Mouse (Mus musculus): ENCODE results near the gene Col4a3. TPM values are rescaled to one million over a fixed set of nuclear protein-coding genes. Genes with fewer than 3 reads are reported as not detected.

Gene Col4a3
- polyA plus RNA-seq, 1 experiment from 2014 or later: 0.22 TPM

- Histone ChIP-seq H3K9ac (ENCODE audit: low read depth, low read length) (no peak overlapping the region), H3K27ac (ENCODE audit: low read depth, low read length) (no peak overlapping the region), H3K36me3 (ENCODE audit: control insufficient read depth, insufficient read depth, low read length) (no peaks in the 10 kb centered on the region), H3K4me1 (replicated peaks; ENCODE audit: control insufficient read depth, insufficient read depth, low read length) (no peaks in the 10 kb centered on the region), H3K4me3 (ENCODE audit: low read depth, low read length) (no peak overlapping the region), H3K4me2 (no peak overlapping the region), H3K27me3 (replicated peaks; ENCODE audit: control insufficient read depth, insufficient read depth, low read length) (no peaks in the 10 kb centered on the region), H3K9me3 (ENCODE audit: control insufficient read depth, low read length) (no peaks in the 10 kb centered on the region)
- ATAC-seq (replicated peaks; ENCODE audit: low FRiP score) (no peak), DNase-seq (ENCODE audit: low spot score) (no peak)
- 61% methylated on average over 4 of the region's 4 CpGs for WGBS
These were observed 26.5 kb upstream of the Col4a3 start for GRCm38 (mm10) chr1:82560223-82560622.

- H3K9ac ChIP-seq (ENCODE audit: low read depth, low read length): no peak overlapping the region
- no peaks in the 10 kb centered on the region for H3K27me3 ChIP-seq (replicated peaks; ENCODE audit: control insufficient read depth, insufficient read depth, low read length)
- no peaks in the 10 kb centered on the region for H3K36me3 ChIP-seq (ENCODE audit: control insufficient read depth, insufficient read depth, low read length)
- no peak overlapping the region for H3K4me2 ChIP-seq
- ATAC-seq (replicated peaks; ENCODE audit: low FRiP score): no peak
- no peak overlapping the region for H3K27ac ChIP-seq (ENCODE audit: low read depth, low read length)
- no peaks in the 10 kb centered on the region for H3K4me1 ChIP-seq (replicated peaks; ENCODE audit: control insufficient read depth, insufficient read depth, low read length)
- no peaks in the 10 kb centered on the region for H3K9me3 ChIP-seq (ENCODE audit: control insufficient read depth, low read length)
- no peak for DNase-seq (ENCODE audit: low spot score)
- no peak overlapping the region for H3K4me3 ChIP-seq (ENCODE audit: low read depth, low read length)
- 74% methylated on average over 4 of the region's 4 CpGs for WGBS
These were observed 17.3 kb upstream of the Col4a3 start for GRCm38 (mm10) chr1:82569405-82569804.

- no peak overlapping the region for H3K4me2 ChIP-seq
- no peaks in the 10 kb centered on the region for H3K4me1 ChIP-seq (replicated peaks; ENCODE audit: control insufficient read depth, insufficient read depth, low read length)
- H3K9me3 ChIP-seq (ENCODE audit: control insufficient read depth, low read length): no peaks in the 10 kb centered on the region
- H3K27ac ChIP-seq (ENCODE audit: low read depth, low read length): no peak overlapping the region
- ATAC-seq (replicated peaks; ENCODE audit: low FRiP score): no peak
- H3K4me3 ChIP-seq (ENCODE audit: low read depth, low read length): no peak overlapping the region
- 33% methylated on average over 1 of the region's 1 CpGs for WGBS
- H3K9ac ChIP-seq (ENCODE audit: low read depth, low read length): no peak overlapping the region
- no peaks in the 10 kb centered on the region for H3K27me3 ChIP-seq (replicated peaks; ENCODE audit: control insufficient read depth, insufficient read depth, low read length)
- DNase-seq (ENCODE audit: low spot score): no peak
- no peaks in the 10 kb centered on the region for H3K36me3 ChIP-seq (ENCODE audit: control insufficient read depth, insufficient read depth, low read length)
These were observed 15.0 kb upstream of the Col4a3 start for GRCm38 (mm10) chr1:82571758-82572157.

GRCm38 (mm10) chr1:82575681-82576080 is 11.0 kb upstream of the Col4a3 start:
- DNase-seq (ENCODE audit: low spot score) (no peak), ATAC-seq (replicated peaks; ENCODE audit: low FRiP score) (no peak)
- H3K36me3 ChIP-seq (ENCODE audit: control insufficient read depth, insufficient read depth, low read length): no peaks in the 10 kb centered on the region
- H3K9me3 ChIP-seq (ENCODE audit: control insufficient read depth, low read length): no peaks in the 10 kb centered on the region
- H3K27ac ChIP-seq (ENCODE audit: low read depth, low read length): no peak overlapping the region
- H3K4me2 ChIP-seq: no peak overlapping the region
- WGBS: 78% methylated on average over 3 of the region's 3 CpGs
- no peaks in the 10 kb centered on the region for H3K4me1 ChIP-seq (replicated peaks; ENCODE audit: control insufficient read depth, insufficient read depth, low read length)
- no peaks in the 10 kb centered on the region for H3K27me3 ChIP-seq (replicated peaks; ENCODE audit: control insufficient read depth, insufficient read depth, low read length)
- no peak overlapping the region for H3K4me3 ChIP-seq (ENCODE audit: low read depth, low read length)
- no peak overlapping the region for H3K9ac ChIP-seq (ENCODE audit: low read depth, low read length)

- H3K4me2 ChIP-seq: no peak overlapping the region
- ATAC-seq (replicated peaks; ENCODE audit: low FRiP score): no peak
- 75% methylated on average over 2 of the region's 2 CpGs for WGBS
These were observed 10.5 kb upstream of the Col4a3 start for GRCm38 (mm10) chr1:82576182-82576581.

GRCm38 (mm10) chr1:82577339-82577738 is 9.4 kb upstream of the Col4a3 start:
- no peak overlapping the region for H3K4me2 ChIP-seq
- no peaks in the 10 kb centered on the region for H3K4me1 ChIP-seq (replicated peaks; ENCODE audit: control insufficient read depth, insufficient read depth, low read length)
- H3K27ac ChIP-seq (ENCODE audit: low read depth, low read length): no peak overlapping the region
- no peaks in the 10 kb centered on the region for H3K27me3 ChIP-seq (replicated peaks; ENCODE audit: control insufficient read depth, insufficient read depth, low read length)
- ATAC-seq (replicated peaks; ENCODE audit: low FRiP score): no peak
- WGBS: 88% methylated on average over 10 of the region's 10 CpGs
- no peaks in the 10 kb centered on the region for H3K9me3 ChIP-seq (ENCODE audit: control insufficient read depth, low read length)
- no peak overlapping the region for H3K9ac ChIP-seq (ENCODE audit: low read depth, low read length)
- no peak overlapping the region for H3K4me3 ChIP-seq (ENCODE audit: low read depth, low read length)
- no peaks in the 10 kb centered on the region for H3K36me3 ChIP-seq (ENCODE audit: control insufficient read depth, insufficient read depth, low read length)
- no peak for DNase-seq (ENCODE audit: low spot score)

More at GRCm38 (mm10) chr1:82576182-82576581, 10.5 kb upstream of the Col4a3 start:
- no peaks in the 10 kb centered on the region for H3K27me3 ChIP-seq (replicated peaks; ENCODE audit: control insufficient read depth, insufficient read depth, low read length)
- H3K4me1 ChIP-seq (replicated peaks; ENCODE audit: control insufficient read depth, insufficient read depth, low read length): no peaks in the 10 kb centered on the region
- DNase-seq (ENCODE audit: low spot score): no peak
- H3K27ac ChIP-seq (ENCODE audit: low read depth, low read length): no peak overlapping the region
- H3K9ac ChIP-seq (ENCODE audit: low read depth, low read length): no peak overlapping the region
- no peaks in the 10 kb centered on the region for H3K9me3 ChIP-seq (ENCODE audit: control insufficient read depth, low read length)
- H3K36me3 ChIP-seq (ENCODE audit: control insufficient read depth, insufficient read depth, low read length): no peaks in the 10 kb centered on the region
- H3K4me3 ChIP-seq (ENCODE audit: low read depth, low read length): no peak overlapping the region

GRCm38 (mm10) chr1:82577915-82578314 is 8.8 kb upstream of the Col4a3 start:
- no peak for ATAC-seq (replicated peaks; ENCODE audit: low FRiP score)

GRCm38 (mm10) chr1:82578320-82578719 is 8.4 kb upstream of the Col4a3 start:
- no peaks in the 10 kb centered on the region for H3K27me3 ChIP-seq (replicated peaks; ENCODE audit: control insufficient read depth, insufficient read depth, low read length)
- no peak overlapping the region for H3K4me3 ChIP-seq (ENCODE audit: low read depth, low read length)
- DNase-seq (ENCODE audit: low spot score) (no peak), ATAC-seq (replicated peaks; ENCODE audit: low FRiP score) (no peak)
- H3K4me1 ChIP-seq (replicated peaks; ENCODE audit: control insufficient read depth, insufficient read depth, low read length): no peaks in the 10 kb centered on the region
- 69% methylated on average over 4 of the region's 4 CpGs for WGBS
- H3K9me3 ChIP-seq (ENCODE audit: control insufficient read depth, low read length): no peaks in the 10 kb centered on the region
- H3K27ac ChIP-seq (ENCODE audit: low read depth, low read length): no peak overlapping the region
- no peak overlapping the region for H3K9ac ChIP-seq (ENCODE audit: low read depth, low read length)
- H3K4me2 ChIP-seq: no peak overlapping the region
- H3K36me3 ChIP-seq (ENCODE audit: control insufficient read depth, insufficient read depth, low read length): no peaks in the 10 kb centered on the region

More at GRCm38 (mm10) chr1:82577915-82578314, 8.8 kb upstream of the Col4a3 start:
- Histone ChIP-seq H3K27ac (ENCODE audit: low read depth, low read length) (no peak overlapping the region), H3K36me3 (ENCODE audit: control insufficient read depth, insufficient read depth, low read length) (no peaks in the 10 kb centered on the region), H3K9ac (ENCODE audit: low read depth, low read length) (no peak overlapping the region), H3K27me3 (replicated peaks; ENCODE audit: control insufficient read depth, insufficient read depth, low read length) (no peaks in the 10 kb centered on the region), H3K4me3 (ENCODE audit: low read depth, low read length) (no peak overlapping the region), H3K4me2 (no peak overlapping the region), H3K9me3 (ENCODE audit: control insufficient read depth, low read length) (no peaks in the 10 kb centered on the region), H3K4me1 (replicated peaks; ENCODE audit: control insufficient read depth, insufficient read depth, low read length) (no peaks in the 10 kb centered on the region)
- no peak for DNase-seq (ENCODE audit: low spot score)
- WGBS: 46% methylated on average over 3 of the region's 3 CpGs

GRCm38 (mm10) chr1:82585981-82586380 is 740 bp upstream of the Col4a3 start:
- H3K4me1 ChIP-seq (replicated peaks; ENCODE audit: control insufficient read depth, insufficient read depth, low read length): no peaks in the 10 kb centered on the region
- H3K27me3 ChIP-seq (replicated peaks; ENCODE audit: control insufficient read depth, insufficient read depth, low read length): peaks cover 18% of the 10 kb centered on the region
- WGBS: 70% methylated on average over 7 of the region's 7 CpGs
- DNase-seq (ENCODE audit: low spot score): no peak
- no peak overlapping the region for H3K4me2 ChIP-seq
- no peaks in the 10 kb centered on the region for H3K9me3 ChIP-seq (ENCODE audit: control insufficient read depth, low read length)
- ATAC-seq (replicated peaks; ENCODE audit: low FRiP score): no peak
- H3K9ac ChIP-seq (ENCODE audit: low read depth, low read length): no peak overlapping the region
- no peak overlapping the region for H3K4me3 ChIP-seq (ENCODE audit: low read depth, low read length)
- H3K36me3 ChIP-seq (ENCODE audit: control insufficient read depth, insufficient read depth, low read length): no peaks in the 10 kb centered on the region
- H3K27ac ChIP-seq (ENCODE audit: low read depth, low read length): no peak overlapping the region
